Mouse (Mus musculus) 3134 (cell line): ENCODE data around the gene Fam213b.
A peak's percentile ranks its signal among the peaks of the same experiment; 100 is the strongest.

Experiments
- DNase-seq: peaks from one replicate; pipeline ENCODE4 v3.0.0-alpha.2; 2011; ENCODE audit warnings: low spot score; ENCODE audit not compliant: insufficient read length; ENCODE audit errors: extremely low read depth

Fam213b gene

DNA sequence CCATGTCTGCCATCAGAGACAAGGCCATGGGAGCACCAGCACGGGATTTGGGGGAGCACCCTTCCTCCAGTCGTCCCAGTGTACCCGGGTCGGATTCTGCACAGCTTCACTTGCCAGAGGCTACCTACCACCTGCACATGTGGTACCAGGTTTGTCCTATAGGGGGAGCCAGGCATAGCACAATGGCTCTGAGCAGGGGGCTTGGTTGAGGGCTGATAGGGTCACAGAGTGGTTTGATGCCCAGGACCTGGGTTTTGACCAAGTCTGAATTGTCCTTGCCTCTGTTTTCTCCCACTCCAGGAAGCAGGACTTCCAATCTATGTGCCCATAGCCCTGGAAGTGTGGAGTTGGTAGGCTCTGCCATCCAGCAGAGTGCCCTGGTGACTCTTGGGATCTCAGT, 26.5 kb upstream of the Fam213b start:
- DNase-seq: no peak

DNA sequence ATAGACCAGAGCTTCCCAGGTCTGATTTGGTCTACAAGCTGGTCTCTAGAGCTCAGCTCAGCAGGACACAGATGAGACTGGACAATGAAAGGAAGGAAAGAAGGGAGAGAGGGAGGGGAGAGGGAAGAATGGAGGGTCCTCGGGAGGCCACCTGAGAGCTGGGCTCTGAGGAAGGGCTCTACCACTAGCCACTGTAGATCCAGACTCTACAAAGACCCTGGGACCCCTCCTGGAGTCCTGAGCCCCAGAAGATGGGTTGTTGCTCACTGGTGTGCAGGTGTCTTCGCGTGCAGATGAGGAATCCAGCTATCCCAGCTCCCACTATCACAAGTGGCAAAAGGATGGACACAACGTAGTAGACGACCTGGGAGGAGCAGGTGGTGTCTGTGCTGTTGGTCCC, 24.0 kb upstream of the Fam213b start:
- no peak for DNase-seq

DNA sequence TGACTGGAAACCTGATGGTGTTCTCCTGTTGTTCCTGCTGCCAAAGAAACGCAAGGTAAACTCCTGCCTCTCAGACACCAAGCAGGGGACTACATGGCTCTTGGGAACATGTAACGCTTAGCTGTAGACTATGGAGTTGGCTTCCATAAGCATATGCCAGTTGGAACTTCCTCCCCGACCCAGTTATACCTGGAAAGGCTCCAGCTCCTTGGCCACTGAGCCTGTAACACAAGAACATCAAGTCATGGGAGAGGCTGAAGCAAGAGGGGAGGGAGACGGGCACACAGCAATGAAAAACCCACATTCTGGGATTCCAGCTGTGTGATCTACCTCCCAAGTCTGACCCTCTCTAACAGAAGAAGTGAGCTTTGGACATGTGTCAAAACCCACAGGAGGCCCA, 23.4 kb upstream of the Fam213b start:
- DNase-seq: no peak

DNA sequence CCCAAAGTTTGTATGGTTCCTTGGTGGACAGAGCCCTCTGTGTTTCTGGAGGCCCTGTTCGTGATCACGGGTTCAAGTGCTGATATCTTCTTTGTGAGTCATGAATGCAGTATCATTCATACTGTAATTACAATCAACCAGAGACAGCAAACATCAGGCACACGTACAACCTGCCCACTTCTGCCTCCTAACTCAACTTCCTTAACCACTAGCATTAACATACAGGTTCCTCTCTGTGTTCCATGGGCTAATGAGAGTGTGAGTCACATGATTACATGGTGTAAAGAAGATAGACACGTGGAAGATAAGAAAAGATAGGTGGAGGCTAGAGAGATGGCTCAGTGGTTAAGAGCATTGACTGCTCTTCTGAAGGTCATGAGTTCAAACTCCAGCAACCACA, 17.7 kb upstream of the Fam213b start:
- DNase-seq: no peak

DNA sequence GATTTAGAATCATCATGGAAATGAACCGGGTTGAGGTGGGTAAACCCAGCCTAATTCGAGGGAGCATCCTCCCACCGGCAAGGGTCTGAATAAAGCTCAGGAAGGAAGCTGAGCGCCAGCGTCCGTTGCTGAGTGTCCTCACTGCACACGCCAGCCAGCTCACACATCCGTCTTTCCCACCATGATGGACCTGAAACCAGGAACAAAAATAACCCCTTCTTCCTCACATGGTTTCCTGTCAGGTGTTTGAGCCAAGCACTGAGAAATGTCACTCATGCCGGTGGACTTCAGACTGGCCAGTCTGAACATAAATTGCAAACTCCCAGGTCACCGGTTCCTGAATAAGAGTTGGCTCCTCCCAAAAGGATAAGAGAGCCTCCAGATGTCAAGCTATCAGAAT, 16.4 kb upstream of the Fam213b start:
- no peak for DNase-seq

DNA sequence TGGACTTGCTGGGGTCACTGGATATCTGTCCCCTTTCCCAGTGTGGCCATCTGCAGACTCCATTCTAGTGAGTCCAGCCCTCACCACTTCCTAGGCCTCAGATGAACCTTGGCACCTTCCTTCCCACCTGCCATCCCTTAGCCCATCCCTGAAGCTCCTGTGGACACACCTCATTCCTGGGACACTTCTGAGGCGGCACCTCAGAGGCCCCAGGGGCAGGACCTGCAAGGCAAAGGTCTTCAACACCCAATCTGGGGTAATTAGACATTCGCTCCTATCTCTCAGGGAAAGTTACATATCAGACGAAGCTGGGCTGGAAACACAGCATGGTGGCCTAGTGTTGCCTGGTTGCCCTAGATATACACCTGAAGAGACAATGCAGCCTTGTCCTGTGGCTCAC, 15.8 kb upstream of the Fam213b start:
- DNase-seq: no peak

DNA sequence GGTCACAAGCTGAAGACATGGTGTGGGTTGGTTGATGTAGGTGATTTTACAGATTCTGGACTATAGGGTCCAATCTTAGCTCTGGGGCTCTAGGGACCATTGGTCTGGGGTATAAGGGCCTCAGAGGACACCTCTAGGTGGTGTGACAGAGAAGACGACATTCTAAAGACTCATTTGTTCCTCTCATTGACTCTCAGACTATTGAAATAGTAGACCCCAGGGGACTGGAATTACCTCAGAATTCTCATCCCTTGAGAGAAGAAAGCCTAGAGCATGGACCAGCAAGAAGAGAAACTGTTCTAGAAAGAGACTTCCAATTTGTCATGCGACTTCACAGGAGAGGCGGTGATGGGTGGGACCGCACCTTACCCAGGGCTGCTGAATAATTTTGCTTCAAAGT, 15.3 kb upstream of the Fam213b start:
- DNase-seq: no peak

DNA sequence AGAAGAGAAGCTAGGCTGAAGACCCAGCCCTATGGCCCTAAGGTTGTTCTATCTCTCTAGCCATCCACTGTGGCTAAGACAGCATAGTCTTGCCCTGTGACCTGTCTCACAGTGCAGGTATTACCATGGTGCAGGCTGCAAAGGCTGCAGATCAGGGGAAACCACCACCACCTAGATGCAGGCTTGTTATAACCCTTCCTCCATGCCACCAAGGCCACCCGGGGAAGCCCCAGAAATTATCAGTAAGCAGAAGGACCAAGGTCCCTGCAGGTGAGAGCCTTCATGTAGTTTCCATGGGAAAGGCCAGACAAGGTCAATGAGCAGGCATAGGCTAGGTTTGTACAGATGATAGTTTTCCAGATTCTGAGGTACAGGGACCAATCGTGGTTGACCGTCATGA, 14.9 kb upstream of the Fam213b start:
- no peak for DNase-seq

DNA sequence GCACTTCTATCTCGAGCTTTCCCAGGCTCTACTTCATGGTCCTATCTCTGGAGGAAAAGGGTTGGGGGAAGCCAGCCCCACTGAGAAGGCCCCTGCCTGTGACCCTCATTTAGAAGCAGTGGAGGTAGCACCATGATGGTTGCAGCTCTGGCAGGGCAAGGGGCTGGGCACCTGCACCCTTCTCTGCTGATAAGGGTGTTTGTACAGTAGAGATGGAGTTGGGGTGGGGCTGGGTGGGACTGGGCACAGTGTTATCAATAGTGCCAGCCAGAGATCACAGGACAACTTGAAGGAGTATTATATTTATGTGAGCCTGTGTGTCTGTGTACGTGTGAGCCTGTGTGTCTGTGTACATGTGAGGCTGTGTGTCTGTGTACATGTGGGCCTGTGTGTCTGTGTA, 12.7 kb upstream of the Fam213b start:
- DNase-seq: no peak

DNA sequence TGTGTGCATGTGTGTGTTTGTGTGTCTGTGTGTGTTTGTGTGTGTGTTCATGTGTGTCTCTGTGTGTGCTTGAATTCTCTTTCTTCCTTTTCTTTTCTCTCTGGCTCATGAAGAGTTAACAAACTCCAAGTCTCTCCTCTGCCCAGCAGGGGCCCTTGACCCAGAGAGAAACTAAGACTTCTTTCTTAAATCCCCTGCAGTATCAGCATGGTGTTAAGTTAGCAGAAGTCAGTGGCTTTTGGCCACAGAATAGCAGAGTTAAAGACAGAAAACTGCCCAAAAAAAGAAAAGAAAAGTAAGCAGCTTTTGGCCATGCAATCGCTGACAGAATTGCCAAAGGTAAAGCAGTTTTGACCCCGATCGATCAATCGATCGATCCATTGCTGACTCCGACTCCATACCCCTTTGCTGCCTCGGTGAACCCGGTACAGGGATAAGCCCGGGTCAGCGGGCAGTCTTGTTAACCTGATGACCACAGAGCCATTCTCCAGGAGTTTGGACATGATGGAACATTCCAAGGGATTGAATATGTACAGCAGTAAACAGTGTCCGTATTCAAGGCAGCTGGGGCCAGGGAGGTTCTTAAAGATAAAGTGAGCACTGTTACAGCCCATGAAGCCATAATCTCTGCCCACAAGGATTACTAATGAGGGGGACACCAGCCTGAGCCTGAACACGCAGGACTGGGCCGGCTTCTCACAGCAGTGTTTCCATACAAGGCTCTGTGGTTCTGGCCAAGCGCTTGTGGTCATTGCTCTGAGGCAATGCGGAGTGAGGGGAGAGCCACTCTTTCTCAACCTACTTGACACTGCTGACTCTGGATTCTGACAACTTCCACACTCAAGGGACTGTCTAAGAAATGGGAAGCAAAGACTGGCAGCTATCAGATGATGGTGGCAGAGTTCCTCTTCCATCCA, 11.9 kb upstream of the Fam213b start:
- no peak for DNase-seq

DNA sequence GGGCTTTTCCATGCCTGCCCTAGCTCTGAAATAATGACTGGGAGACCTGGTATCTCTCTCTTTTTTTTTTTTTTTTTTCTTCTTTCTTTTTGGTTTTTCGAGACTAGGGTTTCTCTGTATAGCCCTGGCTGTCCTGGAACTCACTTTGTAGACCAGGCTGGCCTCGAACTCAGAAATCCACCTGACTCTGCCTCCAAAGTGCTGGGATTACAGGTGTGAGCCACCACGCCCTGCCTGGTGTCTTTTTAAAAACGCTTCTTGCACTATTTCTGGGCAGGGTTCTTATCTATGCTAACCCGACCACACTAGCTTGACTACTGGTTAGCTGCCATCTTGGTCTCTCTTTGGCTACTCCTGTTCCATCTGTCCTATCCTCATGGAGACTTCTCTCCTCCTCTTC, 9.6 kb upstream of the Fam213b start:
- DNase-seq: no peak

DNA sequence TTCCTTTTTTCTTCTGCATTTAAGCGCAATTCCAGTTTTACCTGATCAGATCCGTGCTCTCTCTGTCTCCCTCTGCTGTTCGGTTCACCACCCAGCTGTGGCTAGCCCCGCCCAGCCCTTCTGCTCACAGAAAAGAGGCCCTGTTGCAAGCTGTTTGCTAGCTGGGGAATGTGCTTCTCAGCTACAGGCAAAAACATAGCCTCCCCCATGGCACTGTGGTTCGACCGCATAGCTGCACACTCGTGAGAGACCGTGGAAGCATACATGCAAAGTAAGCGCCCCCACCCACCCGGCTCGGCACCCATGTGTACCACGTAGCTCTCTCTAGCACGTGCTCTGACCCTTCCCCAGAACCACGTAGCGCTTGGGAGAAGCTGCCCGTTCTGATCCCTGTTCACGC, 8.9 kb upstream of the Fam213b start:
- DNase-seq: peak; percentile 23

DNA sequence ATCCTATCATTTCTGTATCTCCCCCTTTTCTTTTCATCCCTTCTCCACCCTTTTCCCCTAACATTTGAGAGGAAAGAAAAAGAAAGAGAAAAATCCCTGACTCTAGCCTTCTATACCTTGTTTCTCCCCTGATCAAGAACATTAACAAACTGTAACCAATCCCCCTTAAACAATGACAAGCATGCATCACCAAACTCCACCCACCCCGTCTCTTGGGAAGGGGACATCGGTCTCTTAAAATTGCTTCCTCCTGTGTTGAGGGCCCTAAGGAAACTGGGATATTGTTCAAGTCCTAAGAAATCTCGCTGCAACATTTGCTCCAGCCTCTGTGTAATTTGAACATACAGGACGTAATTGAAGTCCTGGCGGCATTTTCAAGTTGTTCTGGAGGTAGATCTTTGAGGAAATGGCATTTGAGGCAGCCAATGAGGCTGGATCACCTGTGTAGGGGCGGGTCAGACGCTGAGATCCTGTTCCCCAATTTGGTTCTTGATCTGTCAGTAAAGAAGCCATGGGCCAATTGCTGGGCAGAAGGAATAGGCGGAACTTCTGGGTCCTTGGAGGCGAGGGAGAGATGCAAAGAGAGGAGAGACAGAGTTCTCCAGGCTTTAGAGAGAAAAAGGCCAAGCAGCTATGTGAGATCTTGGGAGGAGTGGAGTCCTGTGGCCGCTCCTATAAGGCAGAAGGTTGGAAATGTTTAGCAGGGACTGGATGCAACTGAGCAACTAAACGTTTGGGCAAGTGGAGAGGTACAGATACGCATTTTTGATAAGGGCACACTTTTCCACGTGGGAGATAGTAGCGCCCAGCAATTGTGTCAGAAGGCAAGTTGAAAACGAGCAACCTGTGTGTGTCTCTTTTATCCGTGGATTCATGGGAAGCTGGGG, 5.5 kb upstream of the Fam213b start:
- DNase-seq: no peak

DNA sequence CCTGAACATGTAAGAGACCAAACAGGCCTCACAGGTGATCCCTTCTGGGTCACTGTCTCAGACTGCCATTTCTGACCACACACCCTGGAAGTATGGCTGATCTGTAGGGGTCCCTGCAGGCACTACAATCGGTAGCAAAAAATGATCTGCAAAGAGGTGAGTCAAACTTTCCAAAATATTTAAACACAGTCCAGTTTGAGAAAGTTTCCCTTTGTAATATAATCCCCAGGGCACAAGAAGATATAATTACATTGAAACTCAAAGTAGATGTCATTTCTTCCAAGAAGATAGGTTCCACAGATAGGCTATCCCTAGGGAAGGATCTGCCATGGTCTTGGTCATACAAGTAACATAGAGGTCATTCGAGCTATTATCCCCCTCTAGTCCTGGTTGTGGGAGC, 3.4 kb upstream of the Fam213b start:
- DNase-seq: no peak

DNA sequence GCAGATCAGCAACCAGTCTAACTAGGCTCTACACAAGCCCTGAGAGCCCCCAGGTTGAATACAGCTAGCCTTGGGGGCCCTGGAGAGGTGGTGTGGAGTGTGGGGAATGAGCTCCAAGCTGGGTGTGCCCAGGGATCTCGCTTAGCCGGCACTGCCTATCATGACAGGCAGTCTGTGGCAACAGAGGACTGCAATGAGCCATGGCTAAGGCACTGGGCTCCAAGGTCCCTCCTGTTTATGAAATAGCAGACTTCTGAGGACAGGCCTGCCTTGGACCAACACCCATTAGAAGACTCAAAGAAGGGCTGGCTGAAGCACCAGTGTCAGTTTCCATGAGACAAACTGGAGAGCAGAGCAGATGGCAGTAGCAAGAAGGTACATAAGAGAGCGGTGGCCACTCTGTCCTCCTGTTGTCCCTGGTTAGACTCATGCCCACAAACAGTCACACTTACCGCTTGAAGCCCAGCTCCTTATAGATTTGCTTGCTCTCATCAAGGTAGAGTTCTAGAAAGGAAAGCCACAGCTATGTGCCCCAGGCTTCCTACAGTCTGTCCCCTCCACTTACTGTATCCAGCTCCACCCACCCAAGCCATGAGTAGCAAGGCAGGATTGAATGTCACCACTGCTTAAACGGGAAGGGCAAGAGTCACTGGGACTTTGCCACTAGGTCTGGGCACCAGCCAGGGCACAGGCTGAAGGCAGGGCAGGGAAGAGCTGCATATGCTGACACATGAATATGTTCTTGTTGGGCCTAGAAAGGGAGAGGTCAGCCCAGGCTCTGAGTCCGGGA, 1.1 kb downstream of the Fam213b start:
- no peak for DNase-seq

DNA sequence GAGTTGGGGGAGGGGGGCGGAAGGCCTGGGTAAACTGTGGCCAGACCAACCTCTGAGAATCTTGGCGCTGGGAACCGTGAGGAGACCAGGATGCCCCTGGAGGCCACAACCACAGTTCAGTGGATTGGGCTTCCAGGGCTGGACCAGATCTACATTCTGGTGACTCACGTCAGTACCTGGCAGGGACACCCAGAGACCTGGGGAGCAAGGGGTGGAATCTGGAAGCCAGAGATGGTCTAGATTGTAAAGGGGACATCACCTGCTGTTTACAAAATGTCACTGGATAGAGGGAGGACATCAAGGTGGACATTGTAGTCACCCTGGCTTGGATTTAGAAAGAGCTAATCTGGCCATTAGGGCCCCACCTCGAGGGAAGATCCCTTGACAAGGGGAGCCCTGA, 3.4 kb downstream of the Fam213b start:
- DNase-seq: no peak

DNA sequence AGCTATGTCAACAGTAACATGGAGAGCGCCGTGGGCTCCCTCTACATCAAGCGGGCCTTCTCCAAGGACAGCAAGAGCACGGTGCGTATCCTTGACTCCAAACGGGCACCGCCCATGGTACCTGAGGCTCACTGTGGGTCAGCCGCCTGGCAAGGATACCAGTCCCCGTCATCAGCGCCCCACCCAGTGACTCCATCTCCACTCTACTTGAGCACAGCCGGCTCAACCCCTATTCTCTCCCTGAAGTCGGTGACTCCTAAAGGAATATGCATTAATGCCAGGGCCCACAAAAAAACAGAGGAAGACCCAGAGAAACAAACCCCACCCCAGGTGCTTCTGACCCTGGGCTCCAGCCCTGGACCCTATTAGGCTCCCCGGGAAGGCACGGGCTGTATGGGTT, 8.0 kb downstream of the Fam213b start:
- no peak for DNase-seq

DNA sequence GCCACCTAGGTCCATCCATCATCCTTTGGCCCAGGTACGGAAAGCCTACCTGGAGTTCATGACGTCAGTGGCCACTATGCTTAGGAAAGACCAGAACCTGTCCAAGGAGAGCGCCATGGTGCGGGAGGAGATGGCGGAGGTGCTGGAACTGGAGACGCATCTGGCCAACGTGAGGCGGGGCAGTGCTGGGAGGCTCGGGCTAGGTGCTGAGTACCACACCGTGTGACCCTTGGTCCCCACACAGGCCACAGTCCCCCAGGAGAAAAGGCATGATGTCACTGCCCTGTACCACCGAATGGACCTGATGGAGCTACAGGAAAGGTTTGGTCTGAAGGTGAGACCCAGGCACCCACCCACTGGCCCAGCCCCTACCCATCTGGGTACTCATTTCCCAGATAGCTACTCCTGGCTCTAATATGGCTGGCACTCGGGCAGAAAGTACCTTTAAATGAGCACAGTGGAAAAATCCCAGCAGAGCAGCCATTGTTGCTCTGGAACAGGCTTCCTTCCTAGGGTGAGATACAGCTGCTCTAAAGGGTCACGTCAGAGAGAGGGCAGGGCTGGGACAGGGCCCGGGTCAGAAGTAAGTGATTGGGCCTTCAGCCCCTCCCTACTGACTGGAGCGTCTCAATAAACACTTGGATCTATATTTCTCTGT, 11.2 kb downstream of the Fam213b start:
- no peak for DNase-seq

DNA sequence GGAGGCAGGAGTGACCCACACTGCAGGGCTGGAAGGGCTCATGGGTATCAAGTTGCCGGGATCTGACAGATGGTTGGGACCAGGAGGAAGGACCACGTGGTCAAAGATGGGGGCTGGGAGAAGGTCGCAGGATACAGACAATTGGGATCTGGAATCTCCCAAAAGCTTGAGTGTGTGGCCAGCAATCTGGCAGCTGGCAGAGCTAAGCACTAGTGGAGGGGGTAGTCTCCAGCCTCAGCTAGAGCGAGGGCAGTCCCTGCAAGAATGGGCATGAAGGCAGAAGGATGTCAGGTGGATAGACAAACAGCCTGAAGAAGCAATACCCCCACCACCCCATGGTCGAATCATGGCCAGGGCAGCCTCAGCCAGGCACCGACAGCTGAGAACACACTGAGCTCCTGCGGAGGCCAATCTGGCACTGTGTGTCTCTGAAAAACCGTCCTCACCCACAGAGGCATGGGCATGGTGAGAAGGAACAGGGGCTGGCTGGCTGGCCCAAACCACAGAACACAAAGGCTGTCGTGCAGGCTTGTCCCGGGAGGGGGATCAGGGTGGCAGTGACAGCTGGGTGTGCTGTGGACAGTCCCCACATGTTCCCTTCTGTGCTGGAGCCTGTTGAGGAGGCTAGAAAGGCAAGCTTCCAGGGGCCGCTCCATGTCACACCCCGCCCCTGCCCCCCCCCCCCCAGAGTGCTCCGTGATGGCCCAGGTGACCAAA, 11.9 kb downstream of the Fam213b start:
- no peak for DNase-seq

DNA sequence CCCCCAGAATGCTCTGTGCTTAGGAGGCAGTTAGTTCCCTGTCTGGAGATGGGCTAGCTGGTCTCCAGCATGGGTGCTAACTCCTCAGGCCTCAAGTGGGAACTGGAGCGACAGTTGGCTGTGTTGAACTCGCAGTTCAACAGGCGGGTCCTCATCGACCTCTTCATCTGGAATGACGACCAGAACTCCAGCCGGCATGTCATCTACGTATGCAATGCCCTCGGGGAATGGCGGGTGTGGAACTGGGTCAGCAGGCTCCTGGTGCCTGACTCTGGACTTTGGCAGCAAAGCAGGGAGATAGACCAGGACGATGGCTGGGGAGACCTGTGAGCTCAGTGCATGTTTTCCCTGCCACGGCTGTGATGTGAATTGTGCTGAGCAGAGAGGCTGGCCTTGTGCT, 13.5 kb downstream of the Fam213b start:
- DNase-seq: no peak
